Comparison of ENCODE assay signal across 20 mouse cellular contexts in genomic region chr3:109199280-109199679, GRCm38 (mm10).
A peak's percentile ranks its signal among the peaks of the same experiment; 100 is the strongest.
DNase-seq lines count a peak whose midpoint lies in the region; ATAC-seq and TF ChIP-seq lines count a peak whose summit lies in the region.
"Had no signal": no experiment of that assay in that cellular context is flagged by ENCODE, and none has a peak within 500 bp of the region (broad histone marks: within the 10 kb centered on the region; RNA-seq: fewer than 3 reads in every experiment).

No protein-coding gene starts in this region.

- peak; percentile 6 to 28 for DNase-seq in heart, adult 18-20 months
- peak; percentile 9 for DNase-seq in kidney, adult 9 months
- DNase-seq in lung, postnatal 0 days (ENCODE audit: low spot score) = no peak
- DNase-seq in lung, adult 18-20 months = no peak
- DNase-seq in heart, postnatal 4 days = peak; percentile 17
- DNase-seq in forebrain, postnatal 0 days = no peak
- DNase-seq: adrenal gland, postnatal 25 days; B cell, adult 2 months; cerebellum, adult 2 months; thymus, postnatal 4 days had no signal

- no peaks in the 10 kb centered on the region for H3K9me3 ChIP-seq in heart, embryonic 12.5 days (replicated peaks)
- no peaks in the 10 kb centered on the region for H3K9me3 ChIP-seq in kidney, embryonic 14.5 days (ENCODE audit: control insufficient read depth, low read length)
- no peaks in the 10 kb centered on the region for H3K9me3 ChIP-seq in lung, postnatal 0 days (ENCODE audit: low read length)
- H3K9me3 ChIP-seq in forebrain, postnatal 0 days (ENCODE audit: low read length) = no peaks in the 10 kb centered on the region
- H3K9me3 ChIP-seq: embryonic facial prominence, embryonic 12.5 days; heart, embryonic 13.5 days; hindbrain, embryonic 13.5 days; limb, embryonic 12.5 days; midbrain, embryonic 13.5 days had no signal

- H3K36me3 ChIP-seq in heart, embryonic 12.5 days = no peaks in the 10 kb centered on the region
- H3K36me3 ChIP-seq in kidney, embryonic 14.5 days (ENCODE audit: control insufficient read depth, insufficient read depth, low read length) = no peaks in the 10 kb centered on the region
- H3K36me3 ChIP-seq in lung, postnatal 0 days (ENCODE audit: insufficient read depth, low read length) = no peaks in the 10 kb centered on the region
- H3K36me3 ChIP-seq in forebrain, postnatal 0 days (ENCODE audit: insufficient read depth) = no peaks in the 10 kb centered on the region
- H3K36me3 ChIP-seq: embryonic facial prominence, embryonic 12.5 days; heart, embryonic 13.5 days; hindbrain, embryonic 13.5 days; limb, embryonic 12.5 days; midbrain, embryonic 13.5 days had no signal

- no peaks in the 10 kb centered on the region for H3K4me1 ChIP-seq in heart, embryonic 12.5 days (replicated peaks)
- no peaks in the 10 kb centered on the region for H3K4me1 ChIP-seq in kidney, embryonic 14.5 days (ENCODE audit: control insufficient read depth, insufficient read depth, low read length)
- H3K4me1 ChIP-seq in lung, postnatal 0 days (ENCODE audit: insufficient read depth, low read depth, low read length) = no peaks in the 10 kb centered on the region
- no peaks in the 10 kb centered on the region for H3K4me1 ChIP-seq in forebrain, postnatal 0 days (ENCODE audit: insufficient read depth)
- H3K4me1 ChIP-seq: embryonic facial prominence, embryonic 12.5 days; heart, embryonic 13.5 days; hindbrain, embryonic 13.5 days; limb, embryonic 12.5 days; midbrain, embryonic 13.5 days had no signal

- H3K4me2 ChIP-seq in heart, embryonic 12.5 days = no peak overlapping the region
- no peak overlapping the region for H3K4me2 ChIP-seq in kidney, embryonic 14.5 days (replicated peaks; ENCODE audit: low read depth, low read length)
- no peak overlapping the region for H3K4me2 ChIP-seq in lung, postnatal 0 days (replicated peaks; ENCODE audit: low read depth, low read length)
- H3K4me2 ChIP-seq in forebrain, postnatal 0 days (ENCODE audit: low read depth) = no peak overlapping the region
- H3K4me2 ChIP-seq: embryonic facial prominence, embryonic 12.5 days; heart, embryonic 13.5 days; hindbrain, embryonic 13.5 days; limb, embryonic 12.5 days; midbrain, embryonic 13.5 days had no signal

- peak; percentile 29 for TF ChIP-seq CTCF in lung, postnatal 0 days (IDR thresholded peaks at IDR 0.05)
- TF ChIP-seq CTCF in forebrain, postnatal 0 days (IDR thresholded peaks at IDR 0.05; ENCODE audit: low read depth) = no peak

- no peak overlapping the region for H3K27ac ChIP-seq in heart, embryonic 12.5 days (ENCODE audit: poor library complexity, severe bottlenecking)
- H3K27ac ChIP-seq in kidney, embryonic 14.5 days (ENCODE audit: low read depth, low read length) = no peak overlapping the region
- H3K27ac ChIP-seq in lung, postnatal 0 days (ENCODE audit: low read length) = no peak overlapping the region
- no peak overlapping the region for H3K27ac ChIP-seq in forebrain, postnatal 0 days (ENCODE audit: low read depth, low read length)
- H3K27ac ChIP-seq: embryonic facial prominence, embryonic 12.5 days; heart, embryonic 13.5 days; hindbrain, embryonic 13.5 days; limb, embryonic 12.5 days; liver, embryonic 14.5 days; midbrain, embryonic 13.5 days had no signal

- WGBS in heart, embryonic 12.5 days = 81% methylated on average over 1 of the region's 1 CpGs
- 89% methylated on average over 1 of the region's 1 CpGs for WGBS in kidney, embryonic 14.5 days
- 89% methylated on average over 1 of the region's 1 CpGs for WGBS in lung, postnatal 0 days
- WGBS in forebrain, postnatal 0 days = 92% methylated on average over 1 of the region's 1 CpGs

- no peak for TF ChIP-seq EP300 in lung, postnatal 0 days (IDR thresholded peaks at IDR 0.05)

- no peak overlapping the region for H3K9ac ChIP-seq in heart, embryonic 12.5 days
- no peak overlapping the region for H3K9ac ChIP-seq in kidney, embryonic 14.5 days (ENCODE audit: low read depth, low read length)
- H3K9ac ChIP-seq in lung, postnatal 0 days (replicated peaks; ENCODE audit: low read depth) = no peak overlapping the region
- H3K9ac ChIP-seq in forebrain, postnatal 0 days = no peak overlapping the region
- H3K9ac ChIP-seq: embryonic facial prominence, embryonic 12.5 days; heart, embryonic 13.5 days; hindbrain, embryonic 13.5 days; limb, embryonic 12.5 days; liver, embryonic 14.5 days; midbrain, embryonic 13.5 days had no signal

- ATAC-seq in heart, embryonic 12.5 days (ENCODE audit: insufficient number of reproducible peaks, low FRiP score) = no peak
- no peak for ATAC-seq in kidney, embryonic 14.5 days (ENCODE audit: low FRiP score, low TSS enrichment)
- ATAC-seq in lung, postnatal 0 days = no peak
- ATAC-seq in forebrain, postnatal 0 days = no peak
- ATAC-seq: forebrain, embryonic 16.5 days; intestine, embryonic 16.5 days; midbrain, embryonic 13.5 days had no signal

- no peaks in the 10 kb centered on the region for H3K27me3 ChIP-seq in heart, embryonic 12.5 days (replicated peaks)
- no peaks in the 10 kb centered on the region for H3K27me3 ChIP-seq in kidney, embryonic 14.5 days (ENCODE audit: control insufficient read depth, insufficient read depth, low read length)
- H3K27me3 ChIP-seq in lung, postnatal 0 days (replicated peaks; ENCODE audit: insufficient read depth, low read length) = no peaks in the 10 kb centered on the region
- H3K27me3 ChIP-seq in forebrain, postnatal 0 days (ENCODE audit: insufficient read depth, low read length) = no peaks in the 10 kb centered on the region
- H3K27me3 ChIP-seq: embryonic facial prominence, embryonic 12.5 days; heart, embryonic 13.5 days; hindbrain, embryonic 13.5 days; limb, embryonic 12.5 days; midbrain, embryonic 13.5 days had no signal

- no peak overlapping the region for H3K4me3 ChIP-seq in heart, embryonic 12.5 days
- H3K4me3 ChIP-seq in kidney, embryonic 14.5 days (ENCODE audit: low read length) = no peak overlapping the region
- no peak overlapping the region for H3K4me3 ChIP-seq in lung, postnatal 0 days (ENCODE audit: low read depth, low read length)
- no peak overlapping the region for H3K4me3 ChIP-seq in forebrain, postnatal 0 days (ENCODE audit: low read depth, low read length)
- H3K4me3 ChIP-seq: embryonic facial prominence, embryonic 12.5 days; heart, embryonic 13.5 days; hindbrain, embryonic 13.5 days; limb, embryonic 12.5 days; midbrain, embryonic 13.5 days had no signal

Comparison
In these comparisons a context has a peak if more than half of its experiments do, and no peak if none do; other contexts are left out.
1. DNase-seq: peak in heart, adult 18-20 months (2 of 2), kidney, adult 9 months (single experiment) and heart, postnatal 4 days (single experiment); none in lung, postnatal 0 days (single experiment), lung, adult 18-20 months (0 of 2) and forebrain, postnatal 0 days (single experiment).